Mouse (Mus musculus) macrophage (primary cell): ENCODE measurements around the gene Ttc33. TPM values are rescaled to one million over a fixed set of nuclear protein-coding genes. Genes with fewer than 3 reads are reported as not detected.

ENCODE experiments used
- H3K27ac ChIP-seq: fragments of 350-480 bp; formaldehyde crosslinking; 2 replicates; pipeline ENCODE4 v1.9.0; 2021
- H3K36me3 ChIP-seq: fragments of 350-480 bp; formaldehyde crosslinking; 2 replicates; pipeline ENCODE4 v1.9.0; 2021; ENCODE audit errors: inconsistent target
- H3K4me3 ChIP-seq: fragments of 350-480 bp; formaldehyde crosslinking; 2 replicates; pipeline ENCODE4 v1.9.0; 2021; ENCODE audit errors: inconsistent target
- H3K79me2 ChIP-seq: fragments of 350-480 bp; formaldehyde crosslinking; 2 replicates; pipeline ENCODE4 v1.9.0; 2021; ENCODE audit errors: inconsistent target
- whole genome bisulfite sequencing: methylation state at CpG from one replicate; pipeline ENCODE4 v1.1.7; 2026; ENCODE audit warnings: inconsistent platforms; ENCODE audit not compliant: missing documents; 5-methylcytosine and 5-hydroxymethylcytosine counted together
- polyA plus RNA-seq: library from polyadenylated mRNA; stranded (reverse); fragments of 250-400 nt; gene quantifications from 3 replicates; pipeline ENCODE4 v1.2.4, GENCODE M21; 2018; ENCODE audit warnings: inconsistent platforms
- total RNA-seq, 78 experiments: library from RNA; depleted of rRNA; stranded (reverse); fragments of 250-400 nt; gene quantifications; 1 replicate in 9 of 78; 2 replicates in 24 of 78; 3 replicates in 43 of 78; 4 replicates in 2 of 78; pipeline ENCODE4 v1.2.4; 2018; ENCODE audit warnings: inconsistent platforms in 56 of 78

The Ttc33 gene
- total RNA-seq (2018; cell fraction: chromatin; rRNA removed), result 10 to 100 TPM in 18 of 26 experiments, 1 to 10 TPM in 8; 4.7 to 38.5 (median 15.6) TPM
- 10 to 100 TPM; 19.9 to 58.1 (median 30.9) TPM for total RNA-seq (2018; cell fraction: cytosol; rRNA removed)
- 10 to 100 TPM in 23 of 26 experiments, 1 to 10 TPM in 3; 9.4 to 45.3 (median 15.0) TPM for total RNA-seq (2018; cell fraction: nucleus; rRNA removed)
- polyA plus RNA-seq, result 23.6 to 34.6 TPM (median 34.1 TPM) in 3 replicates

- Histone ChIP-seq H3K79me2 (peaks cover 41% of the 10 kb centered on the region), H3K4me3 (peak within 1 kb of the TSS; percentile 67), H3K36me3 (peaks cover 12% of the 10 kb centered on the region; the same call in 1 of the 2 replicates), H3K27ac (peak within 1 kb of the TSS; percentile 84)
- WGBS, result under 1% methylated on average over 53 of the region's 55 CpGs
Measured at GRCm38 (mm10) chr15:5185366-5186292, at the start of gene Ttc33. Ttc33 (plus strand) TSS chr15:5185525.

GRCm38 (mm10) chr15:5138021-5138856 is 47.1 kb upstream of the Ttc33 start:
- H3K79me2 ChIP-seq, result no peaks in the 10 kb centered on the region
- H3K4me3 ChIP-seq, result no peak overlapping the region
- 76% methylated on average over 9 of the region's 9 CpGs for WGBS
- H3K36me3 ChIP-seq, result no peaks in the 10 kb centered on the region
- no peak overlapping the region for H3K27ac ChIP-seq

- 100% methylated on average over 2 of the region's 2 CpGs for WGBS
- no peak overlapping the region for H3K4me3 ChIP-seq
- H3K27ac ChIP-seq, result no peak overlapping the region
- H3K79me2 ChIP-seq, result peaks cover 3% of the 10 kb centered on the region
- no peaks in the 10 kb centered on the region for H3K36me3 ChIP-seq
Measured at GRCm38 (mm10) chr15:5139366-5139765, 46.0 kb upstream of the Ttc33 start.

GRCm38 (mm10) chr15:5139863-5140262 is 45.5 kb upstream of the Ttc33 start:
- peaks cover 8% of the 10 kb centered on the region for H3K79me2 ChIP-seq
- H3K4me3 ChIP-seq, result no peak overlapping the region
- WGBS, result 91% methylated on average over 7 of the region's 7 CpGs
- no peak overlapping the region for H3K27ac ChIP-seq
- no peaks in the 10 kb centered on the region for H3K36me3 ChIP-seq

GRCm38 (mm10) chr15:5140357-5140756 is 45.0 kb upstream of the Ttc33 start:
- H3K4me3 ChIP-seq, result no peak overlapping the region
- H3K79me2 ChIP-seq, result peaks cover 13% of the 10 kb centered on the region
- no peak overlapping the region for H3K27ac ChIP-seq
- no peaks in the 10 kb centered on the region for H3K36me3 ChIP-seq

- Histone ChIP-seq H3K4me3 (no peak overlapping the region), H3K36me3 (no peaks in the 10 kb centered on the region), H3K79me2 (peaks cover 30% of the 10 kb centered on the region), H3K27ac (peak overlapping the region; percentile 24)
- WGBS, result 71% methylated on average over 5 of the region's 5 CpGs
Measured at GRCm38 (mm10) chr15:5142047-5142446, 43.3 kb upstream of the Ttc33 start.

- Histone ChIP-seq H3K4me3 (peak overlapping the region; percentile 50), H3K36me3 (no peaks in the 10 kb centered on the region), H3K79me2 (peaks cover 37% of the 10 kb centered on the region), H3K27ac (no peak overlapping the region)
- 77% methylated on average over 4 of the region's 5 CpGs for WGBS
Measured at GRCm38 (mm10) chr15:5142714-5143113, 42.6 kb upstream of the Ttc33 start.

GRCm38 (mm10) chr15:5143361-5144020 is 41.8 kb upstream of the Ttc33 start, which contains the start of gene Prkaa1:
Prkaa1 (plus strand) TSS chr15:5143861.
- WGBS, result under 1% methylated on average over 65 of the region's 80 CpGs
- Histone ChIP-seq H3K36me3 (no peaks in the 10 kb centered on the region), H3K79me2 (peaks cover 45% of the 10 kb centered on the region), H3K27ac (no peak within 1 kb of the TSS), H3K4me3 (peak within 1 kb of the TSS; percentile 63)

GRCm38 (mm10) chr15:5144021-5144778 is 41.1 kb upstream of the Ttc33 start:
- Histone ChIP-seq H3K36me3 (no peaks in the 10 kb centered on the region), H3K4me3 (peak overlapping the region; percentile 63), H3K79me2 (peaks cover 52% of the 10 kb centered on the region), H3K27ac (no peak overlapping the region)
- under 1% methylated on average over 58 of the region's 61 CpGs for WGBS

GRCm38 (mm10) chr15:5145196-5145945 is 40.0 kb upstream of the Ttc33 start:
- 87% methylated on average over 9 of the region's 9 CpGs for WGBS
- Histone ChIP-seq H3K79me2 (peaks cover 64% of the 10 kb centered on the region), H3K4me3 (no peak overlapping the region), H3K36me3 (no peaks in the 10 kb centered on the region), H3K27ac (no peak overlapping the region)

GRCm38 (mm10) chr15:5149187-5149586 is 36.1 kb upstream of the Ttc33 start:
- Histone ChIP-seq H3K4me3 (no peak overlapping the region), H3K36me3 (no peaks in the 10 kb centered on the region), H3K79me2 (peaks cover 100% of the 10 kb centered on the region), H3K27ac (no peak overlapping the region)
- 87% methylated on average over 4 of the region's 4 CpGs for WGBS

GRCm38 (mm10) chr15:5152171-5152570 is 33.2 kb upstream of the Ttc33 start:
- 94% methylated on average over 6 of the region's 6 CpGs for WGBS
- Histone ChIP-seq H3K27ac (no peak overlapping the region), H3K79me2 (peaks cover 100% of the 10 kb centered on the region), H3K4me3 (no peak overlapping the region), H3K36me3 (no peaks in the 10 kb centered on the region)

GRCm38 (mm10) chr15:5154621-5155020 is 30.7 kb upstream of the Ttc33 start:
- WGBS, result 93% methylated on average over 8 of the region's 9 CpGs
- no peak overlapping the region for H3K27ac ChIP-seq
- no peaks in the 10 kb centered on the region for H3K36me3 ChIP-seq

More at GRCm38 (mm10) chr15:5154621-5155020, 30.7 kb upstream of the Ttc33 start:
- Histone ChIP-seq H3K4me3 (no peak overlapping the region), H3K79me2 (peaks cover 100% of the 10 kb centered on the region)
